Mouse (Mus musculus) kidney, adult 2 months (tissue): ENCODE results near the gene Asmt.

Experiments used
- CTCF ChIP-seq: fragments of 200-500 bp; conservative IDR thresholded peaks from 2 replicates; pipeline ENCODE4 v1.5.1; 2011; ENCODE audit warnings: low read depth, mild to moderate bottlenecking, control low read depth, low read length, moderate library complexity, mixed read lengths; ENCODE audit not compliant: insufficient read depth, insufficient read length
- POLR2A ChIP-seq: fragments of 200-500 bp; IDR thresholded peaks from one replicate; pipeline ENCODE4 v1.6.1; 2011; ENCODE audit warnings: low read depth, low read length, control low read depth

GRCm38 (mm10) chrX:170674885-170675876 is 2.7 kb downstream of the Asmt start:
- TF ChIP-seq CTCF: no peak
- TF ChIP-seq POLR2A: no peak
